Mouse (Mus musculus): ENCODE measurements around the gene Anp32b. TPM values are rescaled to one million over a fixed set of nuclear protein-coding genes. Genes with fewer than 3 reads are reported as not detected.

The Anp32b gene
- total RNA-seq, 1 experiment from 2014 or later = 156 TPM

DNA sequence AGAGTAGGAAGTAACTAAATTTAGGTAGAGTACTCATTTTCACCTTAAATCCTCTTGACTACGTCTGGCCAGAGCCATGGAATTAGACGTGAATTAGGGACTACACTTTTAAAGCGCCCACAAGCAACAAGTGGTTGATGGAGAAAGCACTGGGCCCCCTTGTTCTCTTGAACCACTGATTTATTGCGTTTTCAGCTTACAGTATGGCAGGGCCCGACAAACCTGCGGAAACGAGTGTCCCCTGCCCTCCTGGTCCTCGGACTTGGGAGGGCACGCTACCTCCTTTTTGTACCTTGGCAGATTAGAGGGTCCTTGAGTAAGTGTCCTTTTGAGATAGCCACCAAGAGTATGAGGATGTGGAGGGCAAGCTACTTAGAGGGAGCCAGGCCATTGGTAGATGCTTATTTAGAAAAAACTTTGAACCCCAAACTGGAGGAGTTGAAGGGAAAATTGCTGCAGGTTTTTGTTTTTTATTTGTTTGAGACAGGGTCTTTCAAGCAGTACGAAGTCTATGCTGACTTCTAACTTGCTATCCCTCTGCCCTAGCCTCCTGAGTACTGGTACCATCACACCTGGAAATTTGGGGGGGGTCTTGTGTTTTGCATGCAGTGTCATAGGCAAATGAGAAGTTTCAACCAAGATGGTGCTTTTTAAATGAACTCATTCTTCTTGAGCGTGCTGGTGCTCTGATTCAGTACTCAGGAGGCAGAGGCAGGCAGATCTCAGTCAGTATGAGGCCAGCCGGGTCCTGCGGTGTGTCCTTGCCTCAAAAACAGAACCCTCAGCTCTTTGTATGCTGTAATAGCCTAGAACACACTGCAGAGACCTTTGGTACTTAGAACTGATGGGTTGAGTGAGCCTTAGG lies 2.4 kb downstream of the Anp32b start:
- no peak for DNase-seq

GRCm38 (mm10) chr4:46454097-46454864 lies 3.6 kb downstream of the Anp32b start:
- no peak for DNase-seq

GRCm38 (mm10) chr4:46456762-46457161 lies 6.1 kb downstream of the Anp32b start:
- DNase-seq = no peak

DNA sequence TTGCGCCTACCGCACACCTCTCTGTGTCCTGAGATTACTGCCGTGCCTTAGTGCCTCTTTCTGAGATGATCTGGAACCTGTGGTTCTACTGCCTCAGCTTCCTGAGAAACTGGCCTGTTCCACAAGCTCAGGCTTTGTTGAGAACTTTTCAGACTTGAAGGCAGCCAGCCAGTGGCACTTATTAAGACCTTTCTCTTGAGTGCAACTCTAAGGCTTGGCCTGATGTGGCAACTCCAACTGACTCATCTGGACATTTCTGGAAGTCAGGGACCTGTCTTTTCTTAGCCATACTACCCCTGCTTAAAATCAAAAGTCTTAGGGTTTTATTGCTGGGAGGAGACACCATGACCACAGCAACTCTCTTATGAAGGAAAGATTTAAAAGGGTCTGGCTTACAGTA lies 6.5 kb downstream of the Anp32b start:
- no peak for DNase-seq

GRCm38 (mm10) chr4:46458411-46458810 lies 7.7 kb downstream of the Anp32b start:
- DNase-seq = no peak

- peak; percentile 62 for DNase-seq
Observed at GRCm38 (mm10) chr4:46463130-46463830, 12.6 kb downstream of the Anp32b start.

DNA sequence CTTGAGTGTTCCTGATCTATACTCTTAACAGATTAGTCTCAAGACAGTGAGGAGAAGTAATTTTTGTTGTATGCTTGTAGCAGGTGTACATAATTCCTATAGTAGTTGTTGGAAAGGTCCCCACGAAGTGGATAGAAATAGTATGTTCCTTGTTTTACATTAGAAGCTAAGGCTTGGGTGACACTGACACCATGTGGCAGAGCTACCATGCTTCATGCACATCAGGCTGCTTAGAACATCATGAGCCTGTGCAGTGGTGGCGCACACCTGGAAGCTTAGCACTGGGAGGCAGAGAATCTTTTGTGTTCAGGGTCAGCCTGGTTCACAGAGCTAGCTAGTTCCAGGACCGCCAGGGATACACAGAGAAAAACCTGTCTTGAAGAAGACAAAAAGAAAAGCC lies 15.0 kb downstream of the Anp32b start:
- DNase-seq = no peak

DNA sequence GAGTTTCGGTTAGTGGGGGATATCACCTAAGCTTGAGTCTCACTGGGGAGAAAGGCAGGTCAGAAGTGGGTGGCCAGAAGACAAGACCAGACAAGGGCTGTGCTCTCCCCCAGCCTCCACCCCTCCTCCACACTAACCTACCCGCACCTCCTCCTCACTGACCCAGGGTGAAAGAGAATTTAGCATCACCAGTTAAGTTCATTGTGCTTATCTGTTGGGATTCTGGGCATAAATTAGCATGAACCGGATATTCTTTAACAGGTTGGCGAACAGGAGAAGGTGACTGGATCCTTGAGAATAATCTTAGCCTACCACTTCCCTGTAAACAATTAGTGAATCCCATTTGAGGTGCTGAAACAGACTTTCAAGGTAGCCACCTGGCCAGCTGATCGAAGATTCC lies 24.4 kb downstream of the Anp32b start:
- DNase-seq = no peak

DNA sequence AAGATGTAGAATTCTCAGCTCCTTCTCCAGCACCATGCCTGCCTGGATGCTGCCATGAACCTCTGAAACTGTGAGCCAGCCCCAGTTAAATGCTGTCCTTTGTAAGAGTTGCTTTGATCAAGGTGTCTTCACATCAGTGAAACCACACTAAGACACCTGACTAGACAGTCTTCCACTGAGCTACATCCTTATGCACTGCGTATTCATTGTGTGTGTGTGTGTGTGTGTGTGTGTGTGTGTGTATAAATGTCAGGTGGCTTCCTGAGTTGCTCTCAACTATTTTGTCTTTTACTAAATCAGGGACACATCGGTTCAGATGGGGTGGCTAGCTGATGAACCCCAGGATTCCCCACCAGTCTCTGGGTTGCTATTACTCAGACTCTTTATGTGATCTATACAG lies 28.4 kb downstream of the Anp32b start:
- no peak for DNase-seq

- DNase-seq = peak; percentile 89
Observed at GRCm38 (mm10) chr4:46485696-46486417, 35.2 kb downstream of the Anp32b start.

DNA sequence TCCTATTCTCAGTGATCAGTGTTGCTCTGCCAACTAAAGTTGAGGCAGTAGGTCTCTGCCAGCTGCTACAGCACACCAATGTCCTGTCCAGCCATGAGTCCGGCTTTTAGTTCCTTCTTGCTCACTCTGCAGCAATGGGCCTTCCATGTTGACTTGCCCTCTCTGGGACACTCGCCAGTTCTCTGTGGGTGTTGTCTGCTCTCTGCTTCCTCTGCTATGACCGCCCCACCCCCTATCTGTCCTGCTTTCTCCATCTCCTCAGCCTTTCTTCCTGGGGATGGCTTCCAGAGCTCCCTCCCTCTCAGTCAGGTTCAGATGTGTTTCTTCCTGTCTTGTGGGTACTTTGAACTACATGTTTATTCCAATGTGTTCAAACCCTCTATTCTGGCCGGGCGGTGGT lies 36.6 kb downstream of the Anp32b start:
- DNase-seq = peak; percentile 63

GRCm38 (mm10) chr4:46489028-46489925 lies 38.6 kb downstream of the Anp32b start, which contains the start of gene Nans:
TSS of gene Nans (plus strand) at chr4:46489248.
- DNase-seq = peak; percentile 98

DNA sequence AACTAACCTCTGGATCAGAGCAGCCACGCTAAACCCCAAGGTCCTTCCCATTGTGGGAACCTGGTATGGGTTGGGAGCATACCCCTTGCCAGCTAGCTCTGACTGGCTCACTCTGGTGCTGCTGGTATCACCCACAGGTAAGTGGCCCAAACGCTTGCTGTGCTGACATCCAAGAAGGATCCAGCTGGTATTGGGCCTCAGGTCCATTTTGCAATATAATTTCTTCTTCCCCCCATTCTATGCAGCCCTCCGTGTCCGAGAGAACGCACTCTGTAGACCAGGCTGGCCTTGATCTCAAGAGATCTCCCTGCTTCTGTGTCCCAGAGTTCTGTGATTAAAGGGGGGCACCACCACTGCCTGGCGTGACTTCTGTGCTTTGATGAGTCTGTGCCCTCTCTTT lies 42.4 kb downstream of the Anp32b start:
- no peak for DNase-seq

DNA sequence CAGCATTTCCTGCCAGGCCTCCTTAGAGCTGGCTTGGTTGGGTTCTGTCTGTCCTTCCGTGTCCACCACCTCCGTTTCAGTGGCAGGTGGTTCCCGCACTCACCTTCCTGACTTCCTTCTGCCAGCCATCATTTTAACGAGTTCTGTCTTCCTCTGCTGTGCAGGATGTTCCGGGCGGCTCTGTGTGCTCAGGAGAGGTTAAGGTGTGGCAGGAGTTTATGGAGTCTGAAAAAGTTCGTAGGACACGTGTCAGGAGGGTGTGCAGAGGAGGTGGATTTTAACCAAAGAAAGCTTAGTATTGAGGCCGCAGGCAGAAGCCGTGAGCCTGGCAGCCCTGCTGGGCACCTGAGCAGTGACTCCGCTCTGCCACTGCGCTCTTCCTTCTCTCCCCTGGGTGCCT lies 44.8 kb downstream of the Anp32b start:
- no peak for DNase-seq

DNA sequence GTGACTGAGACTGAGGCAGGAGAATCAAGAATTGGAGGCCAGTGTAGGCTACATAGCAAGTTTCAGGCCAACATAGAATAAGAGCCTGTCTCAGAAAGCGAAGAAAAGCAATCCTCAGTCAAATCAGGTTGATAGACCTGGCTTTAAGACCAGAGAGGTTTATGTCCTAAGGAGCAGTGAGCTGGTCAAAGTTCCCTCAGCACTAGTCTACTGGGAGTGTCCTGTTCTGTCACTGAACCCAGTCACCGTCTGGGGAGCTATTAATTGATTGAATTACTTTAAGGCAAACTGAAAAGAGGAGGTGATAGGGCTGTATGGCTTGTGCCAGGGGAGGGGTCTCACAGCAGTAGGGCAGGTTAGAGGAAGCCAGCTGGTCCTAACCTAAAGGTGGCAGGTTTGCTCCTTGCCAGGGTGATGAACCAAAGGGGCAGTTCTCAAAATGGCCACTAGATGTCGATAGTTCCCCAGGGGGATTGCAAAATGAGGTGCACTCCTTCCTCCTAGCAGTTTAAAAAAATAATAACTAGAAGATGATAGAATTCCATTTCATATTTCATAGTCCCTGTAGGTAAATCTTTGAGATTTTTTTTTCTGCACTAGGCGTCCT lies 46.7 kb downstream of the Anp32b start:
- peak; percentile 86 for DNase-seq

- DNase-seq = no peak
Observed at GRCm38 (mm10) chr4:46498511-46498910, 47.8 kb downstream of the Anp32b start.

DNA sequence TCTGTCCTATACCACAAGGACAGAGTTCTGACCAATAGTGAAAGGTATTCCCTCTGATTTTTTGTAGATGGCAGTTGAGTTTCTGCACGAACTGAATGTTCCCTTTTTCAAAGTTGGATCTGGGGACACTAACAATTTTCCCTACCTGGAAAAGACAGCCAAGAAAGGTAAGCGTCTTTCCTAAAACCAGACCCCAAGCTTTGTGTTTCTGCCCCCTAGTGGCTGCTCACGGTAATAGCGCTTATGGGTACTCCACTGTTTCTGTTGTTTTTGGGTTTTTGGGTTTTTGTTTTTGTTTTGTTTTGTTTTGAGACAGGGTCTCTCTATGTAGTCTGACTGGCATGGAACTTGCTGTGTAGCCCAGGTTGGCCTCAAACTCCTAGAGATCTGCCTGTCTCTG lies 48.3 kb downstream of the Anp32b start:
- peak; percentile 66 for DNase-seq

GRCm38 (mm10) chr4:46502606-46503502 lies 52.2 kb downstream of the Anp32b start:
- DNase-seq = no peak

DNA sequence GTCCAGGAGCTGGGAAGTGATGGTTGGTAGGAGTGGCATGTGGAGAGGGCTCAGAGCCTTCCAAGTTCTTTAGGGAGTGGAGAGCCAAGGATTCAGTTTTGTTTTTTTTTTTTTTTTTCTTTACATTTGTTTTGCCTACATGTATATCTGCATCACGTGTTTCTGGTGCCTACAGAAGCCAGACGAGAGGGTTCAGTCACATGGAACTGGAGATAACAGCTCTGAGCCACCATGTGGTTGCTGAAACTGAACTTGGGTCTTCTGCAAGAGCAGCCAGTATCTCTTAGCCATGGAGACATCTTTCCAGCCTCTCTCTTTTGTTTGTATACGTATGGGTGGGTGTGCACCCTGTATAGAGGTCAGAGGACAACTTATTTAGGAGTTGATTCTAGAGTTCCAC lies 53.2 kb downstream of the Anp32b start:
- DNase-seq = no peak

Measured in adrenal gland, postnatal 14 days (tissue).